Mouse (Mus musculus) kidney, embryonic 16.5 days (tissue): Measurements from ENCODE around the gene Prdm16. TPM values are rescaled to one million over a fixed set of nuclear protein-coding genes. Genes with fewer than 3 reads are reported as not detected.

Experiments used
- ATAC-seq: fragments of 200-750 bp; cut with Nextera tagmentation; 2 replicates; pipeline ENCODE4 v1.8.0; 2017; ENCODE audit warnings: moderate TSS enrichment; ENCODE audit not compliant: low FRiP score, low TSS enrichment
- H3K27ac ChIP-seq: fragments of 300-500 bp; sonication (generic); 2 replicates; pipeline ENCODE4 v1.5.1; 2014; ENCODE audit warnings: low read length
- H3K27me3 ChIP-seq: fragments of 300-500 bp; sonication (generic); 2 replicates; pipeline ENCODE4 v1.6.1; 2014; ENCODE audit warnings: low read length, control low read depth, mixed read lengths; ENCODE audit not compliant: insufficient read depth
- H3K36me3 ChIP-seq: fragments of 300-500 bp; sonication (generic); 2 replicates; pipeline ENCODE4 v1.6.1; 2014; ENCODE audit warnings: low read length, control low read depth, mixed read lengths; ENCODE audit not compliant: insufficient read depth
- H3K4me1 ChIP-seq: fragments of 300-500 bp; sonication (generic); 2 replicates; pipeline ENCODE4 v1.6.1; 2014; ENCODE audit warnings: low read length, control low read depth, mixed read lengths; ENCODE audit not compliant: insufficient read depth
- H3K4me2 ChIP-seq: fragments of 300-500 bp; sonication (generic); replicated peaks from 2 replicates; pipeline ENCODE4 v1.6.1; 2014; ENCODE audit warnings: low read depth, low read length
- H3K4me3 ChIP-seq: fragments of 300-500 bp; sonication (generic); 2 replicates; pipeline ENCODE4 v1.5.1; 2014; ENCODE audit warnings: mild to moderate bottlenecking, low read length
- H3K9ac ChIP-seq: fragments of 300-500 bp; sonication (generic); replicated peaks from 2 replicates; pipeline ENCODE4 v1.6.1; 2014; ENCODE audit warnings: low read length
- H3K9me3 ChIP-seq: fragments of 300-500 bp; sonication (generic); 2 replicates; pipeline ENCODE4 v1.6.1; 2016; ENCODE audit warnings: low read length, control low read depth
- WGBS: fragments of 180-500 bp; shearing (Covaris S2); extraction: QIAGEN DNeasy Blood & Tissue Kit; methylation state at CpG from one replicate; pipeline ENCODE4 v1.1.7; 2014; 5-methylcytosine and 5-hydroxymethylcytosine counted together
- polyA plus RNA-seq: library from polyadenylated mRNA; unstranded; fragments of >200 nt; fragmentation: Nextera tagmentation; extraction: Ambion mirVana; gene quantifications from 2 replicates; pipeline ENCODE4 v1.2.1, GENCODE M21; 2015

Prdm16 gene
- polyA plus RNA-seq = 22.3 and 24.7 TPM in 2 replicates

DNA sequence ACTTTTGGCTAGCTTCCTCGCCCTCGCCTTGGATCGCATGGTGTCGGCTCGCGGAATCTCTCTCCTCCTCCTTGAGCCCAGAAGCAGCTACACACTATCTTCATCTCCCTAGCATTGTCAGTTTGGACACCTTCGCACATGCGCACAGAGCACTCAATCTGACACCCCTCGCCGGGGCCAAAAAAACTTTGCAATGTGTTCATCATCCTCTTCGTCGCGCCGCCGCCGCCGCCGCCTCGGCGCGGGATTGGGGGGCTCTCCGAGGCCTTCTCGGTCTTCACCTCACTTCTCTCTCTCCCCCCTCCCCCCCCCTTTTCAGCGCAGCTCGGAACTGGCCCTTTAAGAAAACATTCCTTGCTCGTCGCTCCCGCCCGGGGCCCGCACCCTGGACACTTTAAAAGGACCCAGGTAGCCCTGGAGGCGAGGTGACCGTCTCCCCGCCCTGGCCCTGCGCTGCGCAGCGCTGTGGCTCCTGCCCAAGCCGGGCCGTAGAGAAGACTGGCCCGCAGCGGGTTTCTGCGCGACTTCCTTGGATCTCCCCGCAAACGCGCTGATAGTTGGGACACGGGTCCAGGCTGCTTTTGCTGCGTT, at the start of gene Prdm16:
Gene Prdm16, minus strand, starts transcription at position 153 of the 591 bp plus-strand sequence.
- H3K9ac ChIP-seq = peak within 1 kb of the TSS; percentile 87
- H3K9me3 ChIP-seq = no peaks in the 10 kb centered on the region
- ATAC-seq = peak; percentile 33
- no peaks in the 10 kb centered on the region for H3K36me3 ChIP-seq
- H3K4me1 ChIP-seq = peaks cover 24% of the 10 kb centered on the region
- peaks cover 98% of the 10 kb centered on the region for H3K27me3 ChIP-seq
- under 1% methylated on average over 47 of the region's 47 CpGs for whole genome bisulfite sequencing
- peak within 1 kb of the TSS; percentile 88 for H3K4me2 ChIP-seq
- H3K4me3 ChIP-seq = peak within 1 kb of the TSS; percentile 73
- H3K27ac ChIP-seq = peak within 1 kb of the TSS; percentile 94

GRCm38 (mm10) chr4:154683068-154683752, 46.5 kb upstream of the Prdm16 start:
- H3K9ac ChIP-seq = no peak overlapping the region
- no peak overlapping the region for H3K27ac ChIP-seq
- H3K36me3 ChIP-seq = no peaks in the 10 kb centered on the region
- H3K4me1 ChIP-seq = no peaks in the 10 kb centered on the region
- no peak for ATAC-seq
- WGBS = 78% methylated on average over 5 of the region's 5 CpGs
- H3K4me2 ChIP-seq = no peak overlapping the region
- no peak overlapping the region for H3K4me3 ChIP-seq
- H3K9me3 ChIP-seq = 0 out of 2 replicates have a peak, but pooled peaks cover 3% of the 10 kb centered on the region
- H3K27me3 ChIP-seq = peaks cover 18% of the 10 kb centered on the region

GRCm38 (mm10) chr4:154682311-154682710, 45.6 kb upstream of the Prdm16 start:
- Histone ChIP-seq H3K9ac (no peak overlapping the region), H3K27me3 (peaks cover 24% of the 10 kb centered on the region), H3K36me3 (no peaks in the 10 kb centered on the region), H3K4me3 (no peak overlapping the region), H3K27ac (no peak overlapping the region), H3K4me1 (no peaks in the 10 kb centered on the region), H3K9me3 (0 out of 2 replicates have a peak, but pooled peaks cover 3% of the 10 kb centered on the region), H3K4me2 (no peak overlapping the region)
- 42% methylated on average over 14 of the region's 14 CpGs for WGBS
- ATAC-seq = no peak

DNA sequence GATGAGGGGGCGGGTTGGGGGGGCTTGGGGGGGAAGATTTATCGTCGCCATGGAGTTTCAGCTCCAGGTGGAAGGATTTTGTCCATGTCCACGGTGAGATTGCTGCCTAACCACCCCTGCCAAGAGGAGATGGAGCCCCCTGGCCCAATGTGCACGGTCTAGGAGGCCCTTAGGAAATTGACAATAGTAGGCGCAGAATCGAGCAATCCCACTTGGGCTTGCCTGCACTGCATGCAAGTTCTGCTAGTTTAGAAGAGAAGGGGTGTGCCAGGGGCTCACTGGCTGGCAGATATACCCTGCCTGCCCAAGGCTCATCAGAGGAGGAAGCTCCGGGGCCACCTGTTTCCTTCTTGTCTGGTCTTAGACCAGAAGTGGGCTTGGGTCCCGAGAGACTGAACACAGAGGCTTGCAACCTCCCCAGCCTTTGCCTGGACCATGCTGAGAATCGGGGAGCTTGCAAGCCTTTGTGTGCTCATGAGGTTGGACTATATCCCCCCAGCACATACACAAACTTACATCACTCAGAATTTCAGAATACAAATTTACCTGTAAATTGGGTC, 38.8 kb upstream of the Prdm16 start:
- Histone ChIP-seq H3K4me2 (no peak overlapping the region), H3K4me1 (peaks cover 6% of the 10 kb centered on the region), H3K4me3 (no peak overlapping the region), H3K9me3 (no peaks in the 10 kb centered on the region), H3K36me3 (no peaks in the 10 kb centered on the region), H3K27ac (no peak overlapping the region), H3K9ac (no peak overlapping the region), H3K27me3 (peaks cover 31% of the 10 kb centered on the region)
- no peak for ATAC-seq
- 69% methylated on average over 10 of the region's 10 CpGs for WGBS

DNA sequence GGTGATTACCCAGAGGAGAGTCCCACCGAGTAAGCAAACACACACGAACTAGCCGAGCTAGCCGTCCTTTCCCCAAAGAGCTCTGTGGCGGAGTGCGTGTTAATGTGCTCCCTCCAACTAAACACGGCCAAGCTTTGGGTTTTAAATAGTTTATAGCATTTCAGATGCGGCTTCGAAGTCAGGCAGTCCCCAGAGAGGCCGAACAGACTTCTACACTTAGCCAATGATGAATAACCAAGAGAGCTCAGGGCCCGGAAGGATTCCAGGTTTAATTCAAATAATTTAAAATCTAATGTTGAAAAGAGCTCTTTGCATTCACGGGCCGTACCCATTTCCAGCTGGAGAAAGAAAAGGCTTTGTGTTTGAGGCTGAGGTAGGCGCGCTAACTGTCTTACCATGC, 38.3 kb upstream of the Prdm16 start:
- Histone ChIP-seq H3K9me3 (no peaks in the 10 kb centered on the region), H3K4me1 (peaks cover 6% of the 10 kb centered on the region), H3K9ac (no peak overlapping the region), H3K36me3 (no peaks in the 10 kb centered on the region), H3K27me3 (peaks cover 31% of the 10 kb centered on the region), H3K4me2 (no peak overlapping the region), H3K27ac (no peak overlapping the region), H3K4me3 (no peak overlapping the region)
- 38% methylated on average over 15 of the region's 15 CpGs for WGBS
- ATAC-seq = no peak

DNA sequence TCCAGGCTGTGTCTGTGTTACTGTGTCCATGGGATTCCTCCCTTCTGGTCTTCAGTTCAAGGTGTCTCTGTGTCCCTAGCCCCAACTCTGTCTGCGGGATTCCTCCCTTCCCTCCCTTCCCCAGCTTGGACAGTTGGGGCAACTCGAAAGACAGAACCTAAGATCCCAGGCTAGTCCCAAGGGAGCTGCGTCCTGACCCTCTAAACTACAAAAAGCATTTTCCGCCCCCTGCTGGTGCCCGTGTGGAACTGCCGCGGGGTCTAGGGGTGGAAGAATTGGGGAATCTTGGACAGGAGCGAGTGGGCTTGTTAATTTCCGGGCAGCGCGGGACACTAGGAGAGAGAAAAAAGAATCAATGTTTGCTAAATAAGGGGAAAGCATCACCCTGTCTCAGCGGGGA, 37.9 kb upstream of the Prdm16 start:
- H3K4me3 ChIP-seq = no peak overlapping the region
- H3K9me3 ChIP-seq = no peaks in the 10 kb centered on the region
- H3K9ac ChIP-seq = no peak overlapping the region
- H3K36me3 ChIP-seq = no peaks in the 10 kb centered on the region
- WGBS = 4% methylated on average over 12 of the region's 12 CpGs
- peaks cover 6% of the 10 kb centered on the region for H3K4me1 ChIP-seq
- ATAC-seq = no peak
- no peak overlapping the region for H3K4me2 ChIP-seq
- H3K27ac ChIP-seq = no peak overlapping the region
- peaks cover 31% of the 10 kb centered on the region for H3K27me3 ChIP-seq

- no peak overlapping the region for H3K9ac ChIP-seq
- ATAC-seq = no peak
- H3K9me3 ChIP-seq = no peaks in the 10 kb centered on the region
- WGBS = 75% methylated on average over 4 of the region's 4 CpGs
- no peak overlapping the region for H3K4me2 ChIP-seq
- H3K4me3 ChIP-seq = no peak overlapping the region
- H3K4me1 ChIP-seq = peaks cover 6% of the 10 kb centered on the region
- H3K27ac ChIP-seq = no peak overlapping the region
- no peaks in the 10 kb centered on the region for H3K36me3 ChIP-seq
- H3K27me3 ChIP-seq = peaks cover 31% of the 10 kb centered on the region
These were observed 37.3 kb upstream of the Prdm16 start for GRCm38 (mm10) chr4:154673986-154674385.

- Histone ChIP-seq H3K27ac (peak overlapping the region; percentile 19), H3K4me2 (no peak overlapping the region), H3K4me1 (peaks cover 6% of the 10 kb centered on the region), H3K9ac (no peak overlapping the region), H3K4me3 (no peak overlapping the region), H3K27me3 (peaks cover 27% of the 10 kb centered on the region), H3K36me3 (no peaks in the 10 kb centered on the region), H3K9me3 (no peaks in the 10 kb centered on the region)
- ATAC-seq = peak; percentile 22; the same call in 1 of the 2 replicates
- 26% methylated on average over 1 of the region's 1 CpGs for WGBS
These were observed 35.4 kb upstream of the Prdm16 start for GRCm38 (mm10) chr4:154672027-154672426.

- Histone ChIP-seq H3K4me2 (no peak overlapping the region), H3K27ac (peak overlapping the region; percentile 22; the same call in 1 of the 2 replicates), H3K36me3 (no peaks in the 10 kb centered on the region), H3K4me1 (peaks cover 6% of the 10 kb centered on the region), H3K9ac (no peak overlapping the region), H3K4me3 (no peak overlapping the region), H3K27me3 (peaks cover 31% of the 10 kb centered on the region), H3K9me3 (no peaks in the 10 kb centered on the region)
- ATAC-seq = peak; percentile 61
- 12% methylated on average over 8 of the region's 8 CpGs for WGBS
These were observed 34.7 kb upstream of the Prdm16 start for GRCm38 (mm10) chr4:154671232-154671912.
